Mouse (Mus musculus) olfactory bulb, adult 2 months (tissue): ENCODE results near the gene Ttll2.
"Not testable (repeated sequence)": the region's sequence is repeated elsewhere in the genome, so short reads cannot be mapped to it uniquely, and the experiment has no call there.

Experiments
- CTCF ChIP-seq: fragments of 200-500 bp; IDR thresholded peaks from 2 replicates; pipeline ENCODE4 v1.5.1; 2012; ENCODE audit warnings: low read depth, mild to moderate bottlenecking, low read length, moderate library complexity; ENCODE audit not compliant: insufficient read depth
- POLR2A ChIP-seq: fragments of 200-500 bp; IDR thresholded peaks from 2 replicates; pipeline ENCODE4 v1.6.1; 2012; ENCODE audit warnings: mild to moderate bottlenecking, low read depth, low read length, moderate library complexity; ENCODE audit not compliant: insufficient read depth

DNA sequence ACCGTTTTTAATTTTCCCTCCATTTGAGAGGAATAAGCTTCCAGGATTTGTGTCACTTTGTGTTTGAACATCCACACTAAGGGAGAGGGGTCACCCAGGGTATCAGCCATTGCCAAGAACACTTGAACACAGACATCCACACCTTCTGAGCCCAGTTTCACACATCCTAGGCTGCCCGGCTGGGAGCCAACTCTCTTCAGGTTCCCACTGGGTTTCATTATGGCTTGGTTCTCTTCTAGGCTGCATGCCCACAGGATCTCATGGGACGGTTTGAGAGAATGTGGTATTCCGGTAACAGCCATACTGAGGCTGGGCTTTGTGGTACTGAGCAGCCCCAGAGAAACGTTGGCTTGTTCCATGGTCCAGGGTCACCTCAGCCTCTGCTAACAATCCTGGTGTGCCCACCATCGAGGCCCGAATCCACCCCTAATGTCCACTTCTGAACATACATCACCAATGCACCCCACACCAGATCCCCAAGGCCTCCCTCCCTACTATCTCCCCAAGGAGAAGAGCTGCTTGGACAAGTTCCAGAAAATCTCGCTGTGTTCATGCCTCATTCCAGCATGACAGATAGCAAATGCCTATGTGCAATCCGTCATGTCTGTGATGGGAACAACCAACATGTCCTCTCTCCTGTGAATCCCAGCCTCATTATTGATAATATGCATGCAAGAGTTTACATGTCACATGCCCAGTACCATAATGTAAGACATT lies 8.4 kb upstream of the Ttll2 start:
- TF ChIP-seq POLR2A, CTCF: not testable (repeated sequence)
